Mouse (Mus musculus): ENCODE measurements around the gene G6pc2.

DNA sequence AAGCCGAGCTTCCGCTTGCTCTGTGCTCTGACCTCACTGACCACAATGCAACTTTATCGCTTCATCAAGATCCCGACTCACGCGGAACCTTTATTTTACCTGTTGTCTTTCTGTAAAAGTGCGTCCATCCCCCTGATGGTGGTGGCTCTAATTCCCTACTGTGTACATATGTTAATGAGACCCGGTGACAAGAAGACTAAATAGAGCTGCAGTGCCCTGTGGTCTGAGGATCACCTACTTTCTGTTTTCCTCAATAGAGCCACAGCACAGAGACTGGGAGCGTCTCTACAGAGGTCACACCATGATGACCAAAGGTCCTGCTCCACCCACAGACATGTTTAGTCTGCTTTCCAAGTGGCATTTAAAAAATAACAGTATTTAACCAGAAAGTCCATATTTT lies 16.0 kb downstream of the G6pc2 start:
- TF ChIP-seq CTCF (IDR thresholded peaks at IDR 0.05; ENCODE audit: extremely low read depth, insufficient read depth, low read length) (no peak), POLR2A (IDR thresholded peaks at IDR 0.05; ENCODE audit: extremely low read depth, insufficient read depth, low read length) (no peak)

Measured in cortical plate, adult 2 months (tissue).